Mouse (Mus musculus) myocyte (in vitro differentiated cells): ENCODE measurements around the gene Zfp821.

Source experiments
- CEBPB ChIP-seq: IDR thresholded peaks from 2 replicates; pipeline ENCODE4 v1.6.1; 2011; ENCODE audit warnings: mild to moderate bottlenecking, moderate library complexity; ENCODE audit not compliant: poor library complexity, insufficient read depth, severe bottlenecking
- MAX ChIP-seq: IDR thresholded peaks from one replicate; pipeline ENCODE4 v1.6.1; 2011; ENCODE audit warnings: low read depth, mild to moderate bottlenecking, control low read depth
- POLR2A ChIP-seq: IDR thresholded peaks from one replicate; pipeline ENCODE4 v1.6.1; 2011; ENCODE audit warnings: low read depth, mild to moderate bottlenecking, control low read depth, moderate library complexity; ENCODE audit not compliant: insufficient read length
- POLR2AphosphoS2 ChIP-seq: IDR thresholded peaks from one replicate; pipeline ENCODE4 v1.6.1; 2011; ENCODE audit warnings: low read depth, control low read depth; ENCODE audit not compliant: insufficient read length

DNA sequence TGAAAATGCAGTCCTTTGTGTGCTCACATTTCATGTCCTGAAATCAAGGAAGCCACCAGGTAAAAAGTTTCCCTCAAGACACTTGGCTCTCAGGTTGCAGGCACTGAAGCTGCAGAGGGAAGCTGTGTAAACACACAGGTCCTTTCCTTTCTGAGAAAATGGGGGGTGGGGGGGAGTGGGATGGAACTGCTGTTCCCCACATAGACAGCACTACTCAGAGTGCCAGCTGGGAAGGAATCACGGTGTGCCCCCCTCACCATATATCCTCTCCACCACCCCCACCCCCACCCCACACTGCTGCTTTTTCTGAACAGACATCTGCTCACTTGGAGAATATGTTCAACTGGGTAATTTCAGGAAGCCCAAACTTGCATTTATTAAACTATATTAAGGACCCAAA is 7.2 kb downstream of the Zfp821 start:
- TF ChIP-seq POLR2A (no peak), CEBPB (no peak), MAX (no peak), POLR2AphosphoS2 (no peak)
